Mouse (Mus musculus): ENCODE measurements at regions not wholly inside any gene's neighbourhood (a gene's known extent, or its start where the extent isn't known, plus 50 kb on each side); places are given as distances from the start of the nearest gene placed in this dataset.

GRCm38 (mm10) chr1:120801248-120801979 is 199.2 kb downstream of the En1 start:
- Histone ChIP-seq H3K36me3 (replicated peaks) (no peaks in the 10 kb centered on the region), H3K4me3 (ENCODE audit: low read depth, low read length) (no peak overlapping the region), H3K9me3 (replicated peaks) (peaks cover 72% of the 10 kb centered on the region), H3K27me3 (ENCODE audit: insufficient read depth, low read length) (no peaks in the 10 kb centered on the region), H3K4me1 (ENCODE audit: insufficient read depth, low read depth, low read length) (no peaks in the 10 kb centered on the region)
- TF ChIP-seq GATA1 (IDR thresholded peaks at IDR 0.05; ENCODE audit: borderline replicate concordance, low read length) (no peak), TAL1 (conservative IDR thresholded peaks at IDR 0.05; ENCODE audit: low read depth, low read length) (no peak), GATA2 (IDR thresholded peaks at IDR 0.05; ENCODE audit: borderline replicate concordance, low read depth, low read length) (no peak), CTCF (IDR thresholded peaks at IDR 0.05; ENCODE audit: low read depth, low read length) (no peak), POLR2AphosphoS5 (IDR thresholded peaks at IDR 0.05; ENCODE audit: insufficient replicate concordance, low read depth, low read length) (no peak)
- ATAC-seq (ENCODE audit: extremely low read depth, insufficient number of reproducible peaks, low FRiP score, poor library complexity, severe bottlenecking) (no peak), DNase-seq (ENCODE audit: low spot score) (no peak)

GRCm38 (mm10) chr1:120801980-120802364 is 199.8 kb downstream of the En1 start:
- TF ChIP-seq GATA2 (IDR thresholded peaks at IDR 0.05; ENCODE audit: borderline replicate concordance, low read depth, low read length) (no peak), CTCF (IDR thresholded peaks at IDR 0.05; ENCODE audit: low read depth, low read length) (no peak), TAL1 (conservative IDR thresholded peaks at IDR 0.05; ENCODE audit: low read depth, low read length) (no peak), POLR2AphosphoS5 (IDR thresholded peaks at IDR 0.05; ENCODE audit: insufficient replicate concordance, low read depth, low read length) (no peak), GATA1 (IDR thresholded peaks at IDR 0.05; ENCODE audit: borderline replicate concordance, low read length) (no peak)
- ATAC-seq (ENCODE audit: extremely low read depth, insufficient number of reproducible peaks, low FRiP score, poor library complexity, severe bottlenecking): no peak
- no peak for DNase-seq (ENCODE audit: low spot score)
- Histone ChIP-seq H3K9me3 (replicated peaks) (peaks cover 66% of the 10 kb centered on the region), H3K4me3 (ENCODE audit: low read depth, low read length) (no peak overlapping the region), H3K36me3 (replicated peaks) (no peaks in the 10 kb centered on the region), H3K4me1 (ENCODE audit: insufficient read depth, low read depth, low read length) (no peaks in the 10 kb centered on the region), H3K27me3 (ENCODE audit: insufficient read depth, low read length) (no peaks in the 10 kb centered on the region)

- ATAC-seq (ENCODE audit: extremely low read depth, insufficient number of reproducible peaks, low FRiP score, poor library complexity, severe bottlenecking) (no peak), DNase-seq (ENCODE audit: low spot score) (no peak)
- Histone ChIP-seq H3K36me3 (replicated peaks) (no peaks in the 10 kb centered on the region), H3K9me3 (replicated peaks) (peaks cover 60% of the 10 kb centered on the region), H3K4me3 (ENCODE audit: low read depth, low read length) (no peak overlapping the region), H3K27me3 (ENCODE audit: insufficient read depth, low read length) (no peaks in the 10 kb centered on the region), H3K4me1 (ENCODE audit: insufficient read depth, low read depth, low read length) (no peaks in the 10 kb centered on the region)
- no peak for TF ChIP-seq CTCF (IDR thresholded peaks at IDR 0.05; ENCODE audit: low read depth, low read length)
These were observed 212.2 kb downstream of the En1 start for GRCm38 (mm10) chr1:120814441-120814840.

- Histone ChIP-seq H3K27me3 (ENCODE audit: insufficient read depth, low read length) (no peaks in the 10 kb centered on the region), H3K4me1 (ENCODE audit: insufficient read depth, low read depth, low read length) (no peaks in the 10 kb centered on the region), H3K36me3 (replicated peaks) (no peaks in the 10 kb centered on the region), H3K9me3 (replicated peaks) (peaks cover 50% of the 10 kb centered on the region), H3K4me3 (ENCODE audit: low read depth, low read length) (no peak overlapping the region)
- DNase-seq (ENCODE audit: low spot score): no peak
- ATAC-seq (ENCODE audit: extremely low read depth, insufficient number of reproducible peaks, low FRiP score, poor library complexity, severe bottlenecking): no peak
- TF ChIP-seq POLR2AphosphoS5 (IDR thresholded peaks at IDR 0.05; ENCODE audit: insufficient replicate concordance, low read depth, low read length) (no peak), CTCF (IDR thresholded peaks at IDR 0.05; ENCODE audit: low read depth, low read length) (no peak), GATA2 (IDR thresholded peaks at IDR 0.05; ENCODE audit: borderline replicate concordance, low read depth, low read length) (no peak), TAL1 (conservative IDR thresholded peaks at IDR 0.05; ENCODE audit: low read depth, low read length) (no peak), GATA1 (IDR thresholded peaks at IDR 0.05; ENCODE audit: borderline replicate concordance, low read length) (no peak)
These were observed 214.1 kb downstream of the En1 start for GRCm38 (mm10) chr1:120816237-120816820.

- no peaks in the 10 kb centered on the region for H3K27me3 ChIP-seq (ENCODE audit: insufficient read depth, low read length)
- no peak for TF ChIP-seq POLR2AphosphoS5 (IDR thresholded peaks at IDR 0.05; ENCODE audit: insufficient replicate concordance, low read depth, low read length)
- TF ChIP-seq TAL1 (conservative IDR thresholded peaks at IDR 0.05; ENCODE audit: low read depth, low read length): no peak
- no peak for TF ChIP-seq GATA1 (IDR thresholded peaks at IDR 0.05; ENCODE audit: borderline replicate concordance, low read length)
- DNase-seq (ENCODE audit: low spot score) (no peak), ATAC-seq (ENCODE audit: extremely low read depth, insufficient number of reproducible peaks, low FRiP score, poor library complexity, severe bottlenecking) (no peak)
- H3K4me3 ChIP-seq (ENCODE audit: low read depth, low read length): no peak overlapping the region
- no peaks in the 10 kb centered on the region for H3K4me1 ChIP-seq (ENCODE audit: insufficient read depth, low read depth, low read length)
- H3K36me3 ChIP-seq (replicated peaks): no peaks in the 10 kb centered on the region
- H3K9me3 ChIP-seq (replicated peaks): peaks cover 44% of the 10 kb centered on the region
These were observed 215.3 kb downstream of the En1 start for GRCm38 (mm10) chr1:120817563-120817962.

GRCm38 (mm10) chr1:120831975-120832374 is 229.8 kb downstream of the En1 start:
- TF ChIP-seq TAL1 (conservative IDR thresholded peaks at IDR 0.05; ENCODE audit: low read depth, low read length) (no peak), GATA1 (IDR thresholded peaks at IDR 0.05; ENCODE audit: borderline replicate concordance, low read length) (no peak), CTCF (IDR thresholded peaks at IDR 0.05; ENCODE audit: low read depth, low read length) (no peak), GATA2 (IDR thresholded peaks at IDR 0.05; ENCODE audit: borderline replicate concordance, low read depth, low read length) (no peak)

More at GRCm38 (mm10) chr1:120831975-120832374, 229.8 kb downstream of the En1 start:
- ATAC-seq (ENCODE audit: extremely low read depth, insufficient number of reproducible peaks, low FRiP score, poor library complexity, severe bottlenecking) (no peak), DNase-seq (ENCODE audit: low spot score) (no peak)
- no peaks in the 10 kb centered on the region for H3K27me3 ChIP-seq (ENCODE audit: insufficient read depth, low read length)
- no peaks in the 10 kb centered on the region for H3K36me3 ChIP-seq (replicated peaks)
- peaks cover 44% of the 10 kb centered on the region for H3K9me3 ChIP-seq (replicated peaks)
- no peak overlapping the region for H3K4me3 ChIP-seq (ENCODE audit: low read depth, low read length)
- no peaks in the 10 kb centered on the region for H3K4me1 ChIP-seq (ENCODE audit: insufficient read depth, low read depth, low read length)

All from G1E (cell line).